Mouse (Mus musculus) stomach, embryonic 14.5 days (tissue): ENCODE results near the gene Pemt. TPM values are rescaled to one million over a fixed set of nuclear protein-coding genes. Genes with fewer than 3 reads are reported as not detected.

ENCODE experiments used
- ATAC-seq: fragments of 200-750 bp; cut with Nextera tagmentation; 2 replicates; pipeline ENCODE4 v1.8.0; 2017; ENCODE audit warnings: low read depth, moderate TSS enrichment; ENCODE audit not compliant: insufficient number of reproducible peaks, insufficient read depth, low FRiP score
- H3K27ac ChIP-seq: fragments of 300-500 bp; sonication (generic); 2 replicates; pipeline ENCODE4 v1.5.1; 2014; ENCODE audit warnings: mild to moderate bottlenecking, low read length, moderate library complexity, mixed read lengths
- H3K27me3 ChIP-seq: fragments of 300-500 bp; sonication (generic); 2 replicates; pipeline ENCODE4 v1.6.1; 2014; ENCODE audit warnings: low read length, control low read depth, mixed read lengths; ENCODE audit not compliant: control insufficient read depth, insufficient read depth
- H3K36me3 ChIP-seq: fragments of 300-500 bp; sonication (generic); 2 replicates; pipeline ENCODE4 v1.6.1; 2014; ENCODE audit warnings: mild to moderate bottlenecking, control low read depth, low read length, moderate library complexity, mixed read lengths; ENCODE audit not compliant: control insufficient read depth, insufficient read depth
- H3K4me1 ChIP-seq: fragments of 300-500 bp; sonication (generic); 2 replicates; pipeline ENCODE4 v1.6.1; 2014; ENCODE audit warnings: low read length, control low read depth, mixed read lengths; ENCODE audit not compliant: control insufficient read depth, insufficient read depth
- H3K4me2 ChIP-seq: fragments of 300-500 bp; sonication (generic); replicated peaks from 2 replicates; pipeline ENCODE4 v1.6.1; 2014; ENCODE audit warnings: low read depth, low read length, control low read depth
- H3K4me3 ChIP-seq: fragments of 300-500 bp; sonication (generic); 2 replicates; pipeline ENCODE4 v1.5.1; 2014; ENCODE audit warnings: low read depth, low read length, control low read depth
- H3K9ac ChIP-seq: fragments of 300-500 bp; sonication (generic); replicated peaks from 2 replicates; pipeline ENCODE4 v1.6.1; 2014; ENCODE audit warnings: low read depth, mild to moderate bottlenecking, control low read depth, low read length, moderate library complexity, mixed read lengths
- H3K9me3 ChIP-seq: fragments of 300-500 bp; sonication (generic); 2 replicates; pipeline ENCODE4 v1.6.1; 2016; ENCODE audit warnings: low read depth, low read length, control low read depth; ENCODE audit not compliant: control insufficient read depth
- WGBS: fragments of 180-500 bp; shearing (Covaris S2); extraction: QIAGEN DNeasy Blood & Tissue Kit; methylation state at CpG from one replicate; pipeline ENCODE4 v1.1.7; 2014; 5-methylcytosine and 5-hydroxymethylcytosine counted together
- polyA plus RNA-seq: library from polyadenylated mRNA; unstranded; fragments of >200 nt; fragmentation: Nextera tagmentation; extraction: Ambion mirVana; gene quantifications from 2 replicates; pipeline ENCODE4 v1.2.1, GENCODE M21; 2014

Pemt gene
- polyA plus RNA-seq, 1 experiment from 2014 or later = 6.7 TPM

- WGBS = 60% methylated on average over 9 of the region's 9 CpGs
- 0 out of 2 replicates have a peak, but pooled peaks cover 3% of the 10 kb centered on the region for H3K4me1 ChIP-seq
- no peaks in the 10 kb centered on the region for H3K36me3 ChIP-seq
- H3K9ac ChIP-seq = no peak overlapping the region
- no peak overlapping the region for H3K27ac ChIP-seq
- no peak overlapping the region for H3K4me3 ChIP-seq
- H3K27me3 ChIP-seq = no peaks in the 10 kb centered on the region
- no peak overlapping the region for H3K4me2 ChIP-seq
- no peak for ATAC-seq
- H3K9me3 ChIP-seq = no peaks in the 10 kb centered on the region
Observed at GRCm38 (mm10) chr11:59932560-59933337, 113.5 kb downstream of the Pemt start.

DNA sequence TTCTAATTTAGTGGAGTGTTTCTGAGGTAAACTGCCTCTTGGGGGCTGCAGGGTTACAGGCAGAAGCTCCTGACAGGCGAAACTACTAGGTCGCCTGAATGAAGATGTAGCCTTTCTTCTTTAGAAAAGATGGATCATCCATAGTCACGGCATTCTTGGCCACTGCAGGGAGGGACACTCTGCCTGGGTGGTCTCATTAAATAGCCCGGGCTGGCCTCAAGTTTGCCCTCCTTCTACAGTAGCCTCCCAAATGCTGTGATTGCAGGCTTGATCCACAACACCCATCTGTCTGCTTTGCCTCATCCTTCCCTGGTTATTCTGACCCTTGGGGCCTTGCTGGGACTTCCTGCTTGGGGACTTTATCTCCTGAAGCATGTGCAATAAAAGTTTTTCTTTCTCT is 116.3 kb downstream of the Pemt start:
- no peaks in the 10 kb centered on the region for H3K9me3 ChIP-seq
- no peak overlapping the region for H3K4me3 ChIP-seq
- no peaks in the 10 kb centered on the region for H3K36me3 ChIP-seq
- no peak for ATAC-seq
- no peak overlapping the region for H3K27ac ChIP-seq
- WGBS = 39% methylated on average over 4 of the region's 4 CpGs
- H3K4me2 ChIP-seq = no peak overlapping the region
- H3K27me3 ChIP-seq = no peaks in the 10 kb centered on the region
- no peak overlapping the region for H3K9ac ChIP-seq
- H3K4me1 ChIP-seq = 0 out of 2 replicates have a peak, but pooled peaks cover 3% of the 10 kb centered on the region

- Histone ChIP-seq H3K4me3 (no peak overlapping the region), H3K9ac (no peak overlapping the region), H3K4me1 (no peaks in the 10 kb centered on the region; the same call in 1 of the 2 replicates), H3K9me3 (no peaks in the 10 kb centered on the region), H3K4me2 (peak overlapping the region; percentile 40), H3K36me3 (no peaks in the 10 kb centered on the region), H3K27me3 (no peaks in the 10 kb centered on the region), H3K27ac (peak overlapping the region; percentile 62; the same call in 1 of the 2 replicates)
- peak; percentile 80 for ATAC-seq
- WGBS = 14% methylated on average over 7 of the region's 7 CpGs
Observed at GRCm38 (mm10) chr11:59921265-59921664, 125.0 kb downstream of the Pemt start.

Other genes starting within 250 kb of the Pemt start
- 25.2 and 31.5 TPM in 2 replicates for gene Flcn, start 236.5 kb downstream of the Pemt start, polyA plus RNA-seq
- gene Nt5m, start 207.0 kb downstream of the Pemt start, polyA plus RNA-seq = 31.6 and 36.6 TPM in 2 replicates
- 206 and 221 TPM in 2 replicates for gene Cops3, start 206.7 kb downstream of the Pemt start, polyA plus RNA-seq
- gene Med9, start 98.3 kb downstream of the Pemt start, polyA plus RNA-seq = 38.4 and 39.1 TPM in 2 replicates
- 2.0 and 2.3 TPM in 2 replicates for gene Rasd1, start 81.5 kb downstream of the Pemt start, polyA plus RNA-seq
- gene Rai1, start 58.5 kb upstream of the Pemt start, polyA plus RNA-seq = 29.1 and 30.6 TPM in 2 replicates
- gene Srebf1, start 176.1 kb upstream of the Pemt start, polyA plus RNA-seq = 70.9 and 72.6 TPM in 2 replicates